Mouse (Mus musculus) bone marrow, adult 2 months (tissue): Measurements from ENCODE around the gene Pip4k2b.

ENCODE experiments used
- CTCF ChIP-seq: fragments of 200-500 bp; IDR thresholded peaks from 2 replicates; pipeline ENCODE4 v1.5.1; 2011; ENCODE audit warnings: low read length, control low read depth; ENCODE audit not compliant: control insufficient read depth, insufficient read depth
- POLR2A ChIP-seq: fragments of 200-500 bp; IDR thresholded peaks from 2 replicates; pipeline ENCODE4 v1.6.1; 2011; ENCODE audit warnings: low read depth, mild to moderate bottlenecking, control low read depth, low read length, borderline replicate concordance; ENCODE audit not compliant: control insufficient read depth

- TF ChIP-seq CTCF (no peak), POLR2A (no peak)
These were observed 77.7 kb downstream of the Pip4k2b start for GRCm38 (mm10) chr11:97666794-97667193.
